Mouse (Mus musculus) limb, embryonic 10.5 days (tissue): ENCODE data around the gene Mat2a. TPM values are rescaled to one million over a fixed set of nuclear protein-coding genes. Genes with fewer than 3 reads are reported as not detected.
"Not testable (repeated sequence)": the region's sequence is repeated elsewhere in the genome, so short reads cannot be mapped to it uniquely, and the experiment has no call there.

Source experiments
- DNase-seq: peaks from one replicate; pipeline ENCODE4 v3.0.0-alpha.2; 2017; ENCODE audit warnings: low spot score
- H3K27ac ChIP-seq: fragments of 300-500 bp; sonication (generic); 2 replicates; pipeline ENCODE4 v1.5.1; 2016; ENCODE audit warnings: mild to moderate bottlenecking
- H3K27me3 ChIP-seq: fragments of 300-500 bp; sonication (generic); 2 replicates; pipeline ENCODE4 v1.6.1; 2016; ENCODE audit warnings: low read depth, mild to moderate bottlenecking; ENCODE audit not compliant: poor library complexity, severe bottlenecking
- H3K36me3 ChIP-seq: fragments of 300-500 bp; sonication (generic); 2 replicates; pipeline ENCODE4 v1.6.1; 2016; ENCODE audit warnings: mild to moderate bottlenecking, moderate library complexity
- H3K4me1 ChIP-seq: fragments of 300-500 bp; sonication (generic); 2 replicates; pipeline ENCODE4 v1.6.1; 2016
- H3K4me3 ChIP-seq: fragments of 300-500 bp; sonication (generic); 2 replicates; pipeline ENCODE4 v1.5.1; 2016; ENCODE audit warnings: mild to moderate bottlenecking, moderate library complexity
- H3K9me3 ChIP-seq: fragments of 300-500 bp; sonication (generic); replicated peaks from 2 replicates; pipeline ENCODE4 v1.6.1; 2016; ENCODE audit warnings: mild to moderate bottlenecking
- WGBS: fragments of 180-500 bp; shearing (Covaris S2); methylation state at CpG from one replicate; pipeline ENCODE4 v1.1.7; 2016; 5-methylcytosine and 5-hydroxymethylcytosine counted together
- polyA plus RNA-seq: library from polyadenylated mRNA; unstranded; fragments of >200 nt; fragmentation: Nextera tagmentation; extraction: Ambion mirVana; gene quantifications from 2 replicates; pipeline ENCODE4 v1.2.1, GENCODE M21; 2016

Gene Mat2a
- polyA plus RNA-seq, 1 experiment from 2014 or later = 481 TPM

DNA sequence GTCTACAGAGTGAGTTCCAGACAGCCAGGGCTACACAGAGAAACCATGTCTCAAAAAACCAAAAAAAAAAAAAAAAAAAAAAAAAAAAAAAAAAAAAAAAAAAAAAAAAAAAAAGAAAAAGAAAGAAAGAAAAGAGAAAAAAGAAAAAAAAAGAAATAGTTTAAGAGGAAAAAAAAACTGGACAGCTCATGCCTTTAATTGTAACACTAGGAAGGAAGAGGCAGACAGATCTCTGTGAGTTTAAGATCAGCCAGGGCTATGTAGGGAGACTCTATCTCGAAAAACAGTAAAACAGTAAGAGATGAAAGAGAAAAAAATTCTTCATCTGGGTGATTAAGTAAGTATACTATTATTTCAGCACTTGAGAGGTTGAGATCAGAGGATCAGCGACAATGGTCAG, 12.4 kb upstream of the Mat2a start:
- H3K9me3 ChIP-seq, H3K27me3 ChIP-seq, H3K36me3 ChIP-seq, H3K4me3 ChIP-seq, DNase-seq, H3K4me1 ChIP-seq, H3K27ac ChIP-seq: not testable (repeated sequence)
- WGBS = 77% methylated on average over 2 of the region's 2 CpGs

DNA sequence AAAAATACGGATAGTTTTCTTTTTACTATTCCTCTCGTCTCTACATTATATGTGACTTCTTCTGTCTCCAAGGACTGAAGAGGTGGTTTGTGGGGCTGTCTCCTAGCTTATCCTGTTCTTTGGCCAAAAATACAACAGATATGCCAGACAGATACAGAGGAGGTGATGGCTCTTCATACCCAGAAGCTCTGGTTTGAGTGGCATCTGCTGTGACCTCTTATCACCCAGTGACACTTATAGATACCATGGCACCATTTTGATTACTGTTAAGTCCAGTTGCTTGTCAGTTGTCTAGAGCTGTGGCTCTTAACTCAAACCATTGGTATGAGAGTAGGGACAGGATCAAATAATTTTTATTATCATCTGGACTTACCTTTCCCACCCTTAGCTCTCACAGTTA, 8.1 kb upstream of the Mat2a start:
- 88% methylated on average over 2 of the region's 2 CpGs for WGBS
- Histone ChIP-seq H3K36me3 (no peaks in the 10 kb centered on the region), H3K4me3 (no peak overlapping the region), H3K27ac (no peak overlapping the region), H3K27me3 (no peaks in the 10 kb centered on the region), H3K9me3 (no peaks in the 10 kb centered on the region), H3K4me1 (0 out of 2 replicates have a peak, but pooled peaks cover 3% of the 10 kb centered on the region)
- DNase-seq = no peak

DNA sequence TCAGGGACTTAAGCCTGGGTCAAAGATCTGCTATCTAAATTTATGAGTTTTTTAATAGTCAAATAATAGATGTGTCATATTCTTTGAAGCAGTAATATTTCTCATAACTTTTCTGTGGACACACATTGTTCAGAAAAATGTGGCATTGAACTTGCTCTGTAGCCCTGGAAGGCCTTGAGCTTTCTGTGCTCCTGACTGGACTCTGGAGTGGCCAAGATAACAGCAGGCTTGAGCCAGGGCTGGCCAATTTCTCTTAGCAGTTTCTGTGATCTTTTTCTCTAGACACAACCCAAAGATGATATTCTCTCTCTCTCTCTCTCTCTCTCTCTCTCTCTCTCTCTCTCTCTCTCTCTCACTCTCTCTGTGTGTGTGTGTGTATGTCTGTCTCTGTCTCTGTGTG, 5.7 kb upstream of the Mat2a start:
- Histone ChIP-seq H3K27me3 (no peaks in the 10 kb centered on the region), H3K27ac (no peak overlapping the region), H3K36me3 (no peaks in the 10 kb centered on the region), H3K4me1 (peaks cover 14% of the 10 kb centered on the region), H3K9me3 (no peaks in the 10 kb centered on the region), H3K4me3 (no peak overlapping the region)
- no peak for DNase-seq

DNA sequence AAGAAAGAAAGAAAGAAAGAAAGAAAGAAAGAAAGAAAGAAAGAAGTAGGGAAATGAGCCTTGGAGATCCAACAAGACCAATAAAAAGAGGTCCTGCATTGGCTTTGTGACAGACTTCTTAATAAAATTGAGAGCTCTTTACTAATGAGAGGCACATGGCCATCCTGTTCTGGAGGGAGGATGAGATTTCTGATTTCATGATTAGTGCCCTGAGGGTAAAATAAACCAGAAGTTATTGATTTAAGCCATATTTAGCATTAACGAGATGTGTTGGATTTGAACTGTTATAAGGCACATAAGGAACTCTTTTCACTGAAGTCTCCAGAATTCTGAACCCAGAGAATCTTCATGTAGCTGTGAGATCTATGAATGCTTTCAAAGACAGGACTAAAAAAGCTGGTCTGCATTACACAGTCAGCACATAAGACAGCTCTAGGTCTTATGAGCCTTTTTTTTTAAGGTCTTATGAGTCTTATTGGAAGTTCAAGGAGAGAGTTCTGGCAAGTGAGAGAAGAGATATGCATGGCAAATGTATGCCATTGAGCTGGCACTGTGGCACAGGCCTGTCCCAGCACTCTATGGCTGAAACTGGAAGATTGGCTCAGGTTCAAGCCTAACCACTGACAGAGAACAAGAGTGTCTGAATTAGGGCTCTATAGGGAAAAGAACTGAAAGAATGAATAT, 3.7 kb upstream of the Mat2a start:
- Histone ChIP-seq H3K4me3 (no peak overlapping the region), H3K4me1 (peaks cover 18% of the 10 kb centered on the region), H3K27me3 (no peaks in the 10 kb centered on the region), H3K27ac (no peak overlapping the region), H3K36me3 (peaks cover 2% of the 10 kb centered on the region), H3K9me3 (no peaks in the 10 kb centered on the region)
- DNase-seq = no peak
- 65% methylated on average over 1 of the region's 1 CpGs for WGBS

DNA sequence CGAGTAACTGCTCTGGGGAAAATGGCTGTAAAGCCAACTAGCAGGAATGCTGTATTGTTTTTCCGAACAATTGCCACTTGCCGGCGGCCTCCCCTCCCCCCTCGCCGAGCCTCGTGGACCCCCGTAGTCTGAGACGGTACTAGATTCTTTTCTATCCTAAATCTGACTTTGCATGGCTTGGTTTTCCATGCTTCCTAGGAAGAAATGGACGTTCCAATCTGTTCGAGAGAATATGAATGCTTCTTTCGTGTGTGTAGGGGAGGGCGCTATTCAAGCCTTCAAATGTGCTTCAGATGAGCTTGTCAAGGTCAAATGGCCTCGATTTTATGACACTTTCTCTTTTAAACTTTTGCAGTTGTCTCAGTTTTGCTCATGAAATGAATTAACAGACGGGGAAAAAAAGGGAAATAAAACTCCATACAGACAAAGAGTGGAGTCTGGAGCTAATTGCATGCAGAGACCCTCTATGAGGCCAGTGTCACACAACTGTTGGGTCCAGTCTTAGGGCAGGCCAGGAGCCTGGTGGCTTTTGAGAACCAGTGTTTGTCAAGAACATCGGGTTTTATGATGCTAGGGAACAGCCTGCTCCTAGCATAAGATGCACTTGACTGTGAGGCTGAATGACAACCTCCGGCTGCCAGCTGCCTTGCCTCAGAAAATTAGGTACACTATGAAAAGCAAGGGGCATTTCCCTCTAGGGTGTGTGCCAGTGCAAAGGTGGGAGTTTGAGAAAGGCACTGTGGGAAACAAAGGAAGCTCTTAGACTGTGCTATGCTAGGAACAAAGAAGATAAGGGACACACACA, 1.0 kb upstream of the Mat2a start:
- H3K9me3 ChIP-seq = no peaks in the 10 kb centered on the region
- H3K27ac ChIP-seq = peak overlapping the region; percentile 99
- no peaks in the 10 kb centered on the region for H3K27me3 ChIP-seq
- peak; percentile 40 for DNase-seq
- peaks cover 29% of the 10 kb centered on the region for H3K36me3 ChIP-seq
- H3K4me1 ChIP-seq = peaks cover 34% of the 10 kb centered on the region
- WGBS = 14% methylated on average over 17 of the region's 17 CpGs
- H3K4me3 ChIP-seq = peak overlapping the region; percentile 86

DNA sequence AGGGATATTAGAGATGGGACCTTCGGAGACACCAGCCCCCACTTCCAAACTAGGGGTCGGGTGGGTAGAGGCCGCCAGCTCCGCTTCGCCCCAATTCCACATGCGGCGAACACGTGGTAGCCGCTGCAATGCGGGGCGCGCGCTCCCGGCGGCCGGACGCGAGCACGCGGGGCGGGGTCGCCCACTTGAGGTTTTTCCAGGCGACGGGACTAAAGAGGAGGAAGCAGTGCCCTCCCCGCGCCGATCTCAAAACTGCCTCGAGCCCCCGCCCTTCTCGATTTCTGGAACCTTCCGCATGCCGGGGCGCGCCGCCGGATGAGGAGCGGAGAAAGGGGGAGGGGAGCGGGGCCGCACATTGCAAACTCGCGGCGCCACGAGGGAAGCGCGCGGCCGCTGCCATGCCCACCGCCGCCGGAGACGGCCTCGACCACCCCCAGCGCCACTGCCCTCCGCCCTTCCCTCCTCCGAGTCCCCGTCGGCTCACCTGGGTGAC, 450 bp downstream of the Mat2a start:
- H3K4me1 ChIP-seq = peaks cover 34% of the 10 kb centered on the region
- H3K4me3 ChIP-seq = peak overlapping the region; percentile 86
- WGBS = under 1% methylated on average over 57 of the region's 57 CpGs
- H3K9me3 ChIP-seq = no peaks in the 10 kb centered on the region
- H3K27ac ChIP-seq = peak overlapping the region; percentile 99
- peaks cover 44% of the 10 kb centered on the region for H3K36me3 ChIP-seq
- H3K27me3 ChIP-seq = no peaks in the 10 kb centered on the region
- peak; percentile 83 for DNase-seq

DNA sequence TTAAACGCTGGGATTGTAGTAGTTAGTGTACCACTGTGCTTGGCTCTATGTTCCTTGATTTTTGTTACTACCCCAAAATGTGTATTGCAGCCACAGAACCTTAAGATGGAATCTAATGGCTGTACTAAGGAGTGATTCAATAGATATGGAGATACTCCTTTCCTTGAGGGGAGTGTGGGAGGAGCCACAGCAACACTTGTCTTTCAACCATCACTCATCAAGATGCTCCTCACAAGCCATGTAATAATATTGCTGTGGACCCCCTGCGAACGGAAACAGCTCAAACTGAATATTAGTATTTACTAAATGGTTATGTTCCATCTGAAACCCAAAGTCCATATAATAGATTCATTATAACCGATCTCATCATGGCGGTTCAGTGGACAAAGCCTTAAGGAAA, 1.1 kb downstream of the Mat2a start:
- peaks cover 51% of the 10 kb centered on the region for H3K36me3 ChIP-seq
- H3K27ac ChIP-seq = peak overlapping the region; percentile 99
- H3K9me3 ChIP-seq = no peaks in the 10 kb centered on the region
- no peak for DNase-seq
- H3K4me1 ChIP-seq = peaks cover 33% of the 10 kb centered on the region
- WGBS = 3% methylated on average over 5 of the region's 5 CpGs
- H3K27me3 ChIP-seq = no peaks in the 10 kb centered on the region
- H3K4me3 ChIP-seq = peak overlapping the region; percentile 86

DNA sequence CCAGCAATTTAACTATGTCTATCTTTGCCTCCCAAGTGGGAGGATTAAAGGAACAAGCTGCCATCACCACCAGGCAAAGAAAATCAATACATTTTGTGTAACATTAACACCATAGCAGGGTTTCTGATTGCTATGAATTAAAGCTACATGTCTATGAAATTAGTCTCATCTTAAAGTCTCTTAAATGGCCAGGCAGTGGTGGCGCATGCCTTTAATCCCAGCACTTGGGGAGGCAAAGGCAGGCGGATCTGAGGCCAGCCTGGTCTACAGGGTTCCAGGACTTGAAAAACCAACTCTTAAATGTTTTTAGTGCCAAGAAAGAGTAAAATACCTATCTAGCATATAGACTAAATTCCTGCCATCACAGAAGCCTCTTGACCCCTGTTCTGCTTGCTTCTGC, 7.2 kb downstream of the Mat2a start:
- WGBS = 90% methylated on average over 2 of the region's 2 CpGs
- H3K27me3 ChIP-seq = no peaks in the 10 kb centered on the region
- H3K4me1 ChIP-seq = peaks cover 7% of the 10 kb centered on the region; the same call in 1 of the 2 replicates
- no peak overlapping the region for H3K4me3 ChIP-seq
- no peak overlapping the region for H3K27ac ChIP-seq
- H3K9me3 ChIP-seq = no peaks in the 10 kb centered on the region
- DNase-seq = no peak
- H3K36me3 ChIP-seq = peaks cover 97% of the 10 kb centered on the region

DNA sequence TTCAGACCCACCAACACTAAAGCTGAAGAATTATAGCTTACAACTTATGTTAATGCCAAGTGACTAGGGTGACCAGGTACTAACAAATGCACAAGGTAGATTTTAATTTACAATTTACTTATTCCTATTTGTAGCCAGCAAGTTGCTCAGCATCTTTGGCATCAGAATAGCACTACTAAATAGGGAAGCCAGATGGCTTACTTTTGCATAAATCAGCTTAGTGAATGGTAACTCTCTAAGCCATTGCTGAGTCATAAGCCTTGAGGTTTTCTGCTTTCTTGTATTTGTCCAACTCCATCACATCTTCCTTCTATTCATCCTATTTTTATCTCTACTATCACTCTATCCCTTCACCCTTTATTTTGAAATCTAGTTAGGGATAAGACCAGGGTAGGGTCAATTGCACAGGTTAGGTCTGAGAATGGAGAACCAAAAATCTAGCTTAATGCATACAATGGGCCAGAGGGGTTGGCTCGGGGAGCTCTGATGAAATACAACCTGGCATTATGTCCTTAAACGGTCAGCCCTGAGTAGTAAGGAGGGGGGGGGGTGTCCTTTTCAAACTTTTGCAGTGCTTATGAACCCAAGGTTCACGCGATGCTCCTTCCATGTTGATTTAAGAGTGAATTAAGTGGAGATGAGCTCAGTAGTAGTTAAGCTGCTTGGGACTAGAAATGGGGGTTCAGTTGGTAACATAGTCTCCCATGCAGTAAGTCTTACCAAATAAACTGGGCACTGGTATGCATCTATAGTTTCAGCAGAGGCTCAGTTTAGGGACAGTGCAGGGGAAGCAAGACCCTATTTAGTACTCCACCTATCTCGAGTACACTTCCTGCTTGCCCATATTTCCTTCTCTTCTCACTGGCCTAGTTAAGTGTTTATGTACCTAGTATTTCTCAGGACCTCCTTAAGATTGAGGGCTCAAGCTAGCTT, 8.1 kb downstream of the Mat2a start:
- no peak for DNase-seq
- Histone ChIP-seq H3K9me3 (no peaks in the 10 kb centered on the region), H3K36me3 (peaks cover 97% of the 10 kb centered on the region), H3K4me1 (no peaks in the 10 kb centered on the region), H3K27me3 (no peaks in the 10 kb centered on the region), H3K4me3 (no peak overlapping the region), H3K27ac (no peak overlapping the region)
- WGBS = 42% methylated on average over 5 of the region's 5 CpGs

DNA sequence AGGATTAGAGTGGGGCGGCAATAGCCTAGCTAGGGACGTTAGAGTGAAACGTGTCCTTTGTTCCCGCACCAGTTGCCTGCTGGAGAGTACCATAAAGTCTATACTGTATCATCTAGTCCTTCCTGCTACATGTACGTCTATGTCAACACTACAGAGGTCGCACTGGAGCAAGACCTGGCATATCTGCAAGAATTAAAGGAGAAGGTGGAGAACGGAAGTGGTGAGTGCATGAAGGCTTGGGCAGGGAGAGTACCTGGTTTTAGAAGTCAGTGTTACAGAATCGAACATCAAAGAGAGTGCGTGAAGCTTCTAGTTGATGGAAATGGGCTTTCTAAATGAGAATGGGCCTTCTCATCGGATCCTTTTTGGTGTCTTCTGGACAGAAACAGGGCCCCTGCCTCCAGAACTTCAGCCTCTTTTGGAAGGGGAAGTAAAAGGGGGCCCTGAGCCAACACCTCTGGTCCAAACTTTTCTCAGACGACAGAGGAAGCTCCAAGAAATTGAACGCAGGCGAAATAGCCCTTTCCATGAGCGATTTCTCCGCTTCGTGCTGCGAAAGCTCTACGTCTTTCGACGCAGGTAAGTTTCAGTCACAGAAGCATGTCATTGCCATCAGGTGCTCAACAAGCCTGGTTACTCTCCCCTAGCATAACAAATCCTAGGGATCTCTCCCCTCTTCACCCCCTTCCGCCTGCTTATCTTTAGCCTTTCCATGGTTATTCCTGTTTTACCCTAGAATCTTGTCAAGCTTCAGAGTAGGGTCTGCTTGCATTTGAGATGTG, 10.1 kb downstream of the Mat2a start:
- DNase-seq = no peak
- no peak overlapping the region for H3K27ac ChIP-seq
- WGBS = 90% methylated on average over 21 of the region's 21 CpGs

DNA sequence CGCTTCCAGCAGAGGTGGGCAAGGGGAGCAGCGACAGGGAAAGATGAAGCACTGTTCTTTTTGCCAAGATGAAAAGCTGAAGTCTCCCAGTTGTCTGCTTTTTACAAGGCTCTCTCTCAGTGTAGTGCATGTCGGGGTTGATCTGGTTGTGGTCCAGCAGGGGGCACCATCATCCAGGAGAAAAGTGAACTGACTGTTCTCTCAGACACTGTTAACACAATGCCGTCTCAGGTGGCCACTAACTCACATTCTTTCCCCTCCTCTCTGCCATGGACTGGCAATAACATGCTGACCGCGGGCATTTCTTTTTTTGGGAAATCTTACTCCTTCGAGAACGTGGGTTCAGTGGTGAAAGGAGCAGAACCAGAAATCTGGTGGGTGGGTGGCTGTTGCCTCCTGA, 11.3 kb downstream of the Mat2a start:
- 0 out of 2 replicates have a peak overlapping the region, but pooled peaks have one; percentile 12 for H3K27ac ChIP-seq
- WGBS = 47% methylated on average over 8 of the region's 8 CpGs
- peak; percentile 85 for DNase-seq

More for the DNA sequence above, 10.1 kb downstream of the Mat2a start:
- no peak overlapping the region for H3K4me3 ChIP-seq
- H3K4me1 ChIP-seq = no peaks in the 10 kb centered on the region
- H3K36me3 ChIP-seq = peaks cover 97% of the 10 kb centered on the region
- H3K9me3 ChIP-seq = no peaks in the 10 kb centered on the region
- no peaks in the 10 kb centered on the region for H3K27me3 ChIP-seq

DNA sequence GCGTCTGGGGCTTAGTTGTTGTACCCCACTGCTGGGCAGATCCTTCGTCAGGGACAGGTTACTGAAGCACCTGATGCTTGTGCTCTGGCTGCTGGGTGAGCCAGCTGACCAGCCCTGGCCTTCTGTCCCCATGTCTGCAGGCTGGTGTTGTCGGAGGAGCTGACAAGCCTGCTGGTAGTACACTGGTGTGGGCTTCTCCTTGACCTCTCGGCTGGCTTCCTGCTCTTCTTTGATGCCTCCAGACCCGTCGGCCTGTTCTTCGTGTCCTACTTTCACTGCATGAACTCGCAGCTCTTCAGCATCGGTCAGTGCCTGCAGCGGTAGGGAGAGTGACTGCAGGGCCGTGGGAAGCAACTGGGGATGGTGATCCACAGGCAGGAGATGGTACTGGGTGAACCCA, 13.7 kb downstream of the Mat2a start:
- Histone ChIP-seq H3K27ac (no peak overlapping the region), H3K4me3 (no peak overlapping the region), H3K9me3 (no peaks in the 10 kb centered on the region), H3K36me3 (peaks cover 96% of the 10 kb centered on the region), H3K27me3 (no peaks in the 10 kb centered on the region), H3K4me1 (no peaks in the 10 kb centered on the region)
- WGBS = 92% methylated on average over 11 of the region's 11 CpGs
- no peak for DNase-seq

More for the DNA sequence above, 11.3 kb downstream of the Mat2a start:
- no peaks in the 10 kb centered on the region for H3K27me3 ChIP-seq
- no peak overlapping the region for H3K4me3 ChIP-seq
- H3K4me1 ChIP-seq = no peaks in the 10 kb centered on the region
- no peaks in the 10 kb centered on the region for H3K9me3 ChIP-seq
- H3K36me3 ChIP-seq = peaks cover 97% of the 10 kb centered on the region
